Mouse (Mus musculus) kidney, adult 2 months (tissue): ENCODE results near the gene Brinp2. TPM values are rescaled to one million over a fixed set of nuclear protein-coding genes. Genes with fewer than 3 reads are reported as not detected.

ENCODE experiments used
- DNase-seq: peaks from one replicate; pipeline ENCODE4 v3.0.0; 2021
- H3K27ac ChIP-seq: fragments of 200-500 bp; 2 replicates; pipeline ENCODE4 v1.5.1; 2012; ENCODE audit warnings: low read depth, low read length, control low read depth, inconsistent platforms; ENCODE audit not compliant: insufficient read depth
- H3K27me3 ChIP-seq: fragments of 200-500 bp; replicated peaks from 2 replicates; pipeline ENCODE4 v1.6.1; 2012; ENCODE audit warnings: mild to moderate bottlenecking, moderate library complexity, low read length, inconsistent platforms; ENCODE audit not compliant: control insufficient read depth, insufficient read depth
- H3K36me3 ChIP-seq: fragments of 200-500 bp; 2 replicates; pipeline ENCODE4 v1.6.1; 2012; ENCODE audit warnings: mild to moderate bottlenecking, moderate library complexity, low read length, inconsistent platforms; ENCODE audit not compliant: control insufficient read depth, insufficient read depth
- H3K4me1 ChIP-seq: fragments of 200-500 bp; 2 replicates; pipeline ENCODE4 v1.6.1; 2011; ENCODE audit warnings: low read length; ENCODE audit not compliant: control insufficient read depth, insufficient read depth
- H3K4me3 ChIP-seq: fragments of 200-500 bp; 2 replicates; pipeline ENCODE4 v1.5.1; 2011; ENCODE audit warnings: mild to moderate bottlenecking, low read depth, low read length, control low read depth; ENCODE audit not compliant: insufficient read depth
- CTCF ChIP-seq: fragments of 200-500 bp; conservative IDR thresholded peaks from 2 replicates; pipeline ENCODE4 v1.5.1; 2011; ENCODE audit warnings: low read depth, mild to moderate bottlenecking, control low read depth, low read length, moderate library complexity, mixed read lengths; ENCODE audit not compliant: insufficient read depth, insufficient read length
- POLR2A ChIP-seq: fragments of 200-500 bp; IDR thresholded peaks from one replicate; pipeline ENCODE4 v1.6.1; 2011; ENCODE audit warnings: low read depth, low read length, control low read depth
- whole genome bisulfite sequencing: fragments of 180-500 bp; shearing (Covaris S2); methylation state at CpG from one replicate; pipeline ENCODE4 v1.1.7; 2018; 5-methylcytosine and 5-hydroxymethylcytosine counted together
- polyA plus RNA-seq: library from polyadenylated mRNA; depleted of rRNA; stranded (reverse); fragments of >200 nt; gene quantifications from 2 replicates; pipeline ENCODE4 v1.2.3, GENCODE M21; 2012

The Brinp2 gene
- polyA plus RNA-seq, 1 experiment: 0.36 TPM

DNA sequence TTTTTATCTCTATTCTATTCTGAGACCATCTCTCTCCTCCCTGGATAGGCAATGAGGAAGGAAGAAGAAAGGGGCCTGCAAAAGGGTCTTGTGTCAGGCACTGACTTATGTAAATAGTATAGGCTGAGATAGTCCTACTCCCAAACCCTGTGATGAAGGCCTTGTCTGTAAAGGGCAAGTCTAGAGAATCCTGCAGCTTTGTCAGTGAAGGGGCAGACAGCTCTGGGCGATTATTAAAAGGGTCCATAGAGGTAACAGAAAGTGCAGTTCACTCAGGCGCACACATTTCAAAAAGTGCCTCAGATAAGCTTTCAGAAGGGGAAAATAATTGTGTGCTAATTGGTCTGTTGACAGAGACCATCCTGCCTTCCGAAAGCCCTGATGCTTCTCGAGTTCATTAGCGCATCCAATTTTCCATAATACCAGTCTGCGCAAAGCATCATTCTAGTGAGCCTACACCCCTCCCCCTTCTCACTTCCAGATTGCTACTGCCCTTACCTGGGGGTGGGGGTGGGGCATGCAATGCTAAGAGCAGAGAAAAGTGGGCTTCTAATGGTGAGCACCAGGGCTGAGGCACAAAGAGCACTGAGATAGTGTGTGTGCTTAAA is 97.3 kb downstream of the Brinp2 start:
- 75% methylated on average over 6 of the region's 6 CpGs for WGBS

DNA sequence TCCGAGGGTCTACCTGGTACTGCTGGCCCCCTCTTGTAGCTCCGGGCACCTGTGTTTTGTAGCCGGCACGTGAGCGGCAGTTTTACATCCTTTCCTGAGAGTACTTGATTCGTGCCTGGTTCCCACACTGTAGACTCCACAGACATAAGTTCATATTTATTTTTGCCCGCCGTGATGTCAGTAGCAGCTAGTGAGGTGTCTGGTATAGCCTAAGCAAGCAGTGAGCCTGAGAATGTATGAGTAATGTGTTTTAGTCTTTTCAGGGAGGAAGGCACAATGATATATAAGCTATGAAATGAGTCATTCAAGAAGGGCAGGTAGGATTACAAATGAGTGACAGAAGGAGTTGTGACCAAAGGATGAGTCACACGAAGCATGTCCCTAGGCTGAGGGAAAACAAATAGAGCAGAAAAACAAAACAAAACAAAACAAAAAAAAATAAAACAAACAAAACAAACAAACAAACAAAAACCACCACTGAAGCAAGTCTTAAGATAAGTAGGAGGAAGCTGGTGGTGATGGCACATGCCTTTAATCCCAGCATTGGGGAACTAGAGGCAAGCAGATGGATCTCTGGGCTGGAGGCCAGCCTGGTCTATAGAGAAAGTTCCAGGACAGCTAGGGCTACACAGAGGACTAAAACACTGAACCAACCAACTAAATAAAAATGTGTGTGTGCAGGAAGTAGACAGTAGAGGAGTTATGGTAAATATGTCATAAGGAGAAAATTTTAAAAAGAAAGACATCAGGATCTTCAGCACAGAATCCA is 100.0 kb downstream of the Brinp2 start:
- no peaks in the 10 kb centered on the region for H3K4me1 ChIP-seq
- H3K36me3 ChIP-seq: no peaks in the 10 kb centered on the region
- H3K4me3 ChIP-seq: no peak overlapping the region
- no peak for TF ChIP-seq POLR2A
- TF ChIP-seq CTCF: no peak
- WGBS: 68% methylated on average over 9 of the region's 9 CpGs
- DNase-seq: no peak
- no peaks in the 10 kb centered on the region for H3K27me3 ChIP-seq
- H3K27ac ChIP-seq: no peak overlapping the region

More for the DNA sequence above, 97.3 kb downstream of the Brinp2 start:
- Histone ChIP-seq H3K4me3 (no peak overlapping the region), H3K27ac (no peak overlapping the region), H3K4me1 (no peaks in the 10 kb centered on the region), H3K36me3 (no peaks in the 10 kb centered on the region), H3K27me3 (no peaks in the 10 kb centered on the region)
- TF ChIP-seq POLR2A (no peak), CTCF (no peak)
- DNase-seq: no peak

DNA sequence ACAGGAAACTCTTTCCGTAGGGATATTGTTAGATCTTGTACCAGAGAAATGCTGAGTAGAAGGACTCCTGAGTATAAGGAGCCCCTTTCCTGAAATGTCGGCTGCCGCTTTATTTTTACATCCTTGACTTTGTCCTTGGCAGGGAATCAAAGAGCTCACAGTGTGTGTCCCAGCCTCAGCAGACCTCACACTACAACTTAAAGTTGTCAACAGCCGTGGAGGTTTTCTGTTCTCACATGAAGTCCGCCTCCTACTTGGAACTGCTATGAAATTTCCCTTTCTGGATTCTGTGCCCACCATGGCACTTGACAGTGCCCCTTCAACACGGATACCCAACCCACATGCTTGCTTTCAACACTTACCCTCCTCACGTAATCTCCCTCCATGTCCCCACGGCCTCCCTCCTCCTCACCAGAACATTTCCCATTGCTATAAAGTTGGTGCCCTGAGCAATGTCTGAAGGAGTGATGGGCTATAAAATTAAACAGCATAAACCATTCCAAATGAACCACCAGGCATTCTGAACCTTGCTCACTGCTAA is 103.4 kb downstream of the Brinp2 start:
- Histone ChIP-seq H3K36me3 (no peaks in the 10 kb centered on the region), H3K4me1 (no peaks in the 10 kb centered on the region), H3K27me3 (no peaks in the 10 kb centered on the region), H3K27ac (no peak overlapping the region), H3K4me3 (no peak overlapping the region)
- DNase-seq: no peak
- 75% methylated on average over 8 of the region's 8 CpGs for WGBS
- no peak for TF ChIP-seq CTCF
- no peak for TF ChIP-seq POLR2A

DNA sequence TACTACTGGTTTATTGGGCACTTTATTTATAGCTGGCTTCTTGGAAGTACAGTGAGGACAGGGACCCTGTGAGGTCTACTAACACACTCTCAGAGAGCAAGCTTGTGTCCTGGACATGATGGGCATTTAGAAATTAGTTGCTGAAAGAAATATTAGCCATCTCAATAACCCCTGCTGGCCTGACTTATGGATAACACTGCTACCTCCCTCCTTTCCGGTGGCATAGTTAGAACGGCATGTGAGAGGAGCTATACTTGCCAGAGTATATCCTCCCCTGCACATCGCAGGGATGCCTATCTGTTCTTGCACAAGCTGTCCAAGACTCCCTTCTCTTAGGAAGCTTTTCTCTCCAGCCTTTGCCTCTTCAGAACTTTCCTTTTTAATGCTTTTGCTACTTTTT is 107.9 kb downstream of the Brinp2 start:
- 61% methylated on average over 3 of the region's 3 CpGs for WGBS
- no peak for DNase-seq
- Histone ChIP-seq H3K27me3 (no peaks in the 10 kb centered on the region), H3K4me1 (no peaks in the 10 kb centered on the region), H3K27ac (no peak overlapping the region), H3K4me3 (no peak overlapping the region), H3K36me3 (no peaks in the 10 kb centered on the region)
- no peak for TF ChIP-seq CTCF
- no peak for TF ChIP-seq POLR2A

DNA sequence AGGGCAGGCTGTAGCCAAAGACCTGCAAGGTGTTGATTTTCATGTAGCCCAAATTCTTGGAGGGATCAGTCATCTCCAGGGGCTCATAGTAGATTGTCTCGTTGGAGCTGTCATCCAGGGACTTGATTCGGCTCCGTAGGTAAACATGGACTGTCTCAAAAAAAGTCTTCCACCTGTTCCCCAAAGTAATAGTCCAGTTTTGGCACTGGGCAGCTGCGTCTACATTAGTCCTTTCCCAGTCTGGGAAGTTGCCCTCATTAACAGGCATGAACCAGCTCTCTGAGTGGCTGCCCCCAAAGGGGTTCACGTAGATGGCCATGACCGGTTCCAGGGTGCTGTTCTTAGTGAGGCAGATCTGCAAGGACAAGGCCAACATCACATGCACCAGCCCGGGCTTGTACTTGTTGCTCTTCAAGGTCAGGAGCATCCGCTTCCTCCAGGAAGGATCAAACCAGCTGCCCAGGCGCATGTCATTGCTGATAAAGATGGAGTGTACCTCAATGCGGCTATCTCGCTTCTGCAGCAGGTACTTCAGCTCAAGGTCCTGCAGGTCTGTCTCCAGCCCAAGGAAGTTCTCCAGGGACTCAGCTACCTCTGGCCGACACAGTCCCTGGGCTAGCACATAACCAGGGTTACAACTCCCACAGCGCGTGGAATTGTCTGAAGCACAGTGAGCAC is 109.5 kb downstream of the Brinp2 start:
- H3K27me3 ChIP-seq: no peaks in the 10 kb centered on the region
- H3K4me1 ChIP-seq: no peaks in the 10 kb centered on the region
- no peak overlapping the region for H3K27ac ChIP-seq
- H3K36me3 ChIP-seq: no peaks in the 10 kb centered on the region
- no peak for TF ChIP-seq POLR2A
- no peak for TF ChIP-seq CTCF
- 90% methylated on average over 14 of the region's 14 CpGs for WGBS
- DNase-seq: no peak
- H3K4me3 ChIP-seq: no peak overlapping the region

DNA sequence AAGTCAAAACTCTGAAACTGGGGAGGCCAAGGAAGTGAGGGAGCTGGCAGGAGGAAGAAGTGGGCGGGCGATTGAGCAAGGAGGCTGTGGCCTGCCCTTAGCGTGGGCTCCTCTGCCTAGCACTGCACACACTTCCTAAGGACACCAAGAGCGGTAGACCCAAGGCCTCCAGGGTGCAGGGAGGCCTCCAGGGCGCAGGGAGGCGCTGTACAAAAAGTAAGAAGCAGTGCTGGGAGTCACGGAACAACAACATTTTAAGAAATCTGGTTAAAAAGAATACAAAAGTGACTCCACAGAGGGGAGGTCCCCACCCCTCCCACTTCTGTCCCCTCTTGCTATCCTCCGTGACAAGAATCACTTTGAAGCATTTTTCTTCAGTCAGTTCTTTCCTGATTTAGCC is 110.6 kb downstream of the Brinp2 start:
- H3K27ac ChIP-seq: no peak overlapping the region
- DNase-seq: no peak
- TF ChIP-seq CTCF: no peak
- TF ChIP-seq POLR2A: no peak
- H3K4me3 ChIP-seq: no peak overlapping the region
- no peaks in the 10 kb centered on the region for H3K27me3 ChIP-seq
- H3K4me1 ChIP-seq: no peaks in the 10 kb centered on the region
- 79% methylated on average over 8 of the region's 8 CpGs for WGBS
- H3K36me3 ChIP-seq: no peaks in the 10 kb centered on the region

DNA sequence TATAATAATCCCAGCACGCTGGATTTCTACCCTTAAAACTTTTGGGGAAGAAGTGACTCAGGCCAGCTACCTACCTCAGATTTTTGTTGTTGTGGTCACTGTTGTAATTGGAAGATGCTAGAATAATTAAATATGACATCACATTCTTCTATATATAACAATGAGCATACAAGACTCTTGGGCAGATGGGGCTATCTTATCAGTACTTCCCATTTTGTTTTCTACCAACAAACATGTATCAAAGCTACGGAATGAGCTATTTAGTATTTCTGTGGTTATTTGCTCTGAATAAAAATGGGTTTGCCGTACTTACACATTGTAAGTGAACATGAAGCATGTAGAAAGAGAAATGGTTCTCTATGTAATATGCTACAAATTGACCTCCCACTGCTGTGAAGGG is 112.1 kb downstream of the Brinp2 start:
- TF ChIP-seq POLR2A: no peak
- no peak for TF ChIP-seq CTCF
- WGBS: 91% methylated on average over 3 of the region's 3 CpGs
- Histone ChIP-seq H3K4me1 (no peaks in the 10 kb centered on the region), H3K36me3 (no peaks in the 10 kb centered on the region), H3K27me3 (no peaks in the 10 kb centered on the region), H3K27ac (no peak overlapping the region), H3K4me3 (no peak overlapping the region)
- no peak for DNase-seq
